Mouse (Mus musculus): ENCODE results near the gene Ppp2ca. TPM values are rescaled to one million over a fixed set of nuclear protein-coding genes. Genes with fewer than 3 reads are reported as not detected.
A peak's percentile ranks its signal among the peaks of the same experiment; 100 is the strongest.
"Not testable (repeated sequence)": the region's sequence is repeated elsewhere in the genome, so short reads cannot be mapped to it uniquely, and the experiment has no call there.

Ppp2ca gene
- polyA plus RNA-seq, 1 experiment from 2014 or later, result 78.4 TPM

DNA sequence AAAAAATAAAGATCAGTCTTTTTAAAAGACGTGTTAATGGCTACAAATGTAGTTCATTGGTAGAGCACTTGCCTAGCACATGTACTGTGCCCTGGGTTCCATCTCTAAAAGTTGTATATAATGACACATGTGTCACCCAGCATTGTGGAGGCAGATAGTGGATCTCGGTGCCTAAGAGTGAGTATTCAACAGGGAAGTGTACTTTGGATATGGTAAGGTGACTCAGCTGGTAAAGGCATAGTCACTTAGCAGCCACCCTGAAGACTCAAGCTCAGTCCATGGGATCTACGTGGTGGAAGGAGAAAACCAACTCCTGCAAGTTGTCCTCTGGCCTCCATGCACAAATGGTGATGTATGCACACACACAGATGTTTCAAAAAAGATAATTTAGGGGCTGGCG lies 26.0 kb downstream of the Ppp2ca start:
- H3K4me1 ChIP-seq, result no peaks in the 10 kb centered on the region
- peaks cover 6% of the 10 kb centered on the region; the same call in 1 of the 2 replicates for H3K9me3 ChIP-seq
- no peak overlapping the region for H3K4me2 ChIP-seq (replicated peaks)
- peaks cover 67% of the 10 kb centered on the region for H3K36me3 ChIP-seq
- no peak for ATAC-seq (ENCODE audit: low FRiP score, low read depth)
- WGBS, result 90% methylated on average over 4 of the region's 4 CpGs
- H3K9ac ChIP-seq, result no peak overlapping the region
- no peaks in the 10 kb centered on the region for H3K27me3 ChIP-seq
- no peak overlapping the region for H3K4me3 ChIP-seq
- H3K27ac ChIP-seq, result no peak overlapping the region

GRCm38 (mm10) chr11:52127169-52127568 lies 28.7 kb downstream of the Ppp2ca start:
- ATAC-seq (ENCODE audit: low FRiP score, low read depth), result no peak
- 69% methylated on average over 3 of the region's 3 CpGs for WGBS
- no peaks in the 10 kb centered on the region for H3K4me1 ChIP-seq
- H3K27me3 ChIP-seq, result no peaks in the 10 kb centered on the region
- peaks cover 41% of the 10 kb centered on the region for H3K36me3 ChIP-seq
- H3K4me2 ChIP-seq (replicated peaks), result no peak overlapping the region
- no peaks in the 10 kb centered on the region for H3K9me3 ChIP-seq
- no peak overlapping the region for H3K4me3 ChIP-seq
- no peak overlapping the region for H3K9ac ChIP-seq
- no peak overlapping the region for H3K27ac ChIP-seq

- H3K4me2 ChIP-seq (replicated peaks), result no peak overlapping the region
- H3K27ac ChIP-seq, result no peak overlapping the region
- H3K9ac ChIP-seq, result no peak overlapping the region
- no peaks in the 10 kb centered on the region for H3K27me3 ChIP-seq
- no peak overlapping the region for H3K4me3 ChIP-seq
- 71% methylated on average over 5 of the region's 5 CpGs for WGBS
- no peaks in the 10 kb centered on the region; the same call in 1 of the 2 replicates for H3K9me3 ChIP-seq
- peaks cover 36% of the 10 kb centered on the region for H3K36me3 ChIP-seq
- ATAC-seq (ENCODE audit: low FRiP score, low read depth), result no peak
- H3K4me1 ChIP-seq, result no peaks in the 10 kb centered on the region
These were observed 29.3 kb downstream of the Ppp2ca start for GRCm38 (mm10) chr11:52127760-52128159.

GRCm38 (mm10) chr11:52128316-52129061 lies 30.0 kb downstream of the Ppp2ca start:
- ATAC-seq (ENCODE audit: low FRiP score, low read depth), result no peak
- Histone ChIP-seq H3K4me2 (replicated peaks) (no peak overlapping the region), H3K27me3 (no peaks in the 10 kb centered on the region), H3K4me3 (no peak overlapping the region), H3K36me3 (peaks cover 29% of the 10 kb centered on the region), H3K4me1 (no peaks in the 10 kb centered on the region), H3K27ac (0 out of 2 replicates have a peak overlapping the region, but pooled peaks have one; percentile 15), H3K9me3 (no peaks in the 10 kb centered on the region; the same call in 1 of the 2 replicates), H3K9ac (no peak overlapping the region)
- WGBS, result 71% methylated on average over 5 of the region's 5 CpGs

DNA sequence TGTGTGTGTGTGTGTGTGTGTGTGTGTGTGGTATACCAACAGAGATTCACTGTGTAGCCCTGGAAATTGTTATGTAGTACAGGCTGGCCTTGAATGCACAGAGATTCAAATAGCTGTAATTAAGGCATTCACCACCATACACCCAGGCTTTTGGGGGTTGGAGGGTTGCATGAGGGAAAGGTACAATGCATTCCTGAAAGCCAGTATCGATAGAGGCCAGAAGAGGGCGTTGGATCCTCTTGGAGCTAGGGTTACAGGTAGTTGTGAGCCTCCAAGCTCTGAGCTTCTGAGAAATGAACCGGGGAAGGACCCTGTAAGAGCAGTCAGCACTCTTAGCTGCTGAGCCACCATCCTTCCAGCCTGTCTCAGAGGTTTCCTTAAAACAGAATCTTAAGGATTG lies 30.7 kb downstream of the Ppp2ca start:
- peak overlapping the region; percentile 15; the same call in 1 of the 2 replicates for H3K27ac ChIP-seq
- no peak for ATAC-seq (ENCODE audit: low FRiP score, low read depth)
- no peaks in the 10 kb centered on the region for H3K27me3 ChIP-seq
- H3K9ac ChIP-seq, result no peak overlapping the region
- peaks cover 24% of the 10 kb centered on the region for H3K36me3 ChIP-seq
- no peak overlapping the region for H3K4me2 ChIP-seq (replicated peaks)
- no peak overlapping the region for H3K4me3 ChIP-seq
- H3K4me1 ChIP-seq, result no peaks in the 10 kb centered on the region
- H3K9me3 ChIP-seq, result peaks cover 2% of the 10 kb centered on the region; the same call in 1 of the 2 replicates
- 22% methylated on average over 3 of the region's 3 CpGs for WGBS

DNA sequence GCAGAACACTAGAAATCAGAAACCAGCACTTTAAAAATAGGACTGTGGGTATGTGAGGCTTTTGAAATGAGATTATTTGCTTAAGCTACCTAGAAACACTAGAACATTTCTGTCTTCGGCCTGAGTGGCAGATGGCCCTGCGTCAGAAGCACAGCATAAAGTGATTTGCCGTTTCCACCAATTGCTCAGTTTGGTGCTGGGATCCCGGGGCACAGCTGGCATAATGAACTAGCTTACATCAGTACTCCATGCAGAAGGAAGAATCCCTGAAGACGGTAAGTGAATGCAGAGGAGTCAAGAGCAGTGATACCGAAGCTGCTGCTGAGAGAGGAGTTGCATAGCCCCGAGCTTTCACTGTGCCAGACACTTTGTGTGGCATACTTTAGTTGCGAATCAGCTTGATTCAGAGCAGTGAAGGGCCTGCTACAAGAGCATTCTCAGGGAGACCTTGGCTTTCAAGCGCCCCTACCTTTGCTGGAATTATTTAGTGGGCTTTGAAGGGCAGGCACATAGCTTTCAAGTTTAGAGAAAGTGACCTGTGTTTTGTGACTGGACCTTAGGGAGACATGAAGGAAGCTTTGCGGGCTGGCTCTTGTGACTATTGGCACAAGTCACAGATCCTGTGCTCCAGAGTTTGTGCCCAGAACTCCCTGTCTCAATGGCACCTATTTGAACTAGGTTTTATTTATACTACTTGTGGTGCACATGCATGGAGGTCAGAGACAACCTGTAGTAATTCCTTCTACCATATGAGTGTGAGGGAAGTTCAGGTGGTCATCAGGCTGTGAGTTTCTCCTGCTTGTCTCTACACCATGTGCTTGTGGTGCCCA lies 31.4 kb downstream of the Ppp2ca start:
- no peaks in the 10 kb centered on the region for H3K27me3 ChIP-seq
- H3K27ac ChIP-seq, result peak overlapping the region; percentile 28; the same call in 1 of the 2 replicates
- peaks cover 17% of the 10 kb centered on the region for H3K36me3 ChIP-seq
- no peaks in the 10 kb centered on the region for H3K4me1 ChIP-seq
- ATAC-seq (ENCODE audit: low FRiP score, low read depth), result no peak
- WGBS, result 75% methylated on average over 10 of the region's 10 CpGs
- H3K9me3 ChIP-seq, result peaks cover 3% of the 10 kb centered on the region; the same call in 1 of the 2 replicates
- no peak overlapping the region for H3K9ac ChIP-seq
- no peak overlapping the region for H3K4me3 ChIP-seq
- no peak overlapping the region for H3K4me2 ChIP-seq (replicated peaks)

DNA sequence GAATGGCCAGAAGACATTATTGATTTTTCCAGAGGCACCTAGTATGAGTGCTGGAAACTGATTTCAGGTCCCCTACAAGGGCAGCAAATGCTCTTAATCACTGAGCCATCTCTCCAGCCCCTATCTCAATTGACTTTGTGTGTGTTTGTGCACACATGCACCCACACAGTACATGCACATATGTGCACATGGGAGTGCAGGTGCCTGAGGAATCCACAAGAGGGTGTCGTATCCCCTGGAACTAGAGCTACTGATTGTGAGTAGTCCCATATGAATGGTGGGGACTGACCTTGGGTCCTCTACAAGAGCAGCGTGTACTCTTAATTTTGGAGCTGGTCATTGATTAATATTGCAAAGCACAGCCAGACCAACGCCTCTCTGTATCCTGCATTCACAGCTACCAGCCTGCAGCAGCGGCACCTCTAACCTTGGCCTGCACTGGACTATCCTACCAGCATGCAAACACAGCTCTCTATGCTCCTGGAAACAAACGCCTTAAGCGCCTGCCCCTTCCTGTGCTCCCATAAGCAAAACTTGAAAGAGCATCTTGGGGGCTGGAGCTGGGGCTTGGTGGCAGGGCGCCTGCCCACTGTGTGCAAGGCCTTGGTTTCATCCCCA lies 32.1 kb downstream of the Ppp2ca start:
- Histone ChIP-seq H3K27me3 (no peaks in the 10 kb centered on the region), H3K36me3 (peaks cover 10% of the 10 kb centered on the region), H3K4me3 (no peak overlapping the region), H3K27ac (no peak overlapping the region), H3K4me2 (replicated peaks) (no peak overlapping the region), H3K9me3 (peaks cover 10% of the 10 kb centered on the region), H3K4me1 (no peaks in the 10 kb centered on the region), H3K9ac (no peak overlapping the region)
- WGBS, result 85% methylated on average over 7 of the region's 7 CpGs
- no peak for ATAC-seq (ENCODE audit: low FRiP score, low read depth)

DNA sequence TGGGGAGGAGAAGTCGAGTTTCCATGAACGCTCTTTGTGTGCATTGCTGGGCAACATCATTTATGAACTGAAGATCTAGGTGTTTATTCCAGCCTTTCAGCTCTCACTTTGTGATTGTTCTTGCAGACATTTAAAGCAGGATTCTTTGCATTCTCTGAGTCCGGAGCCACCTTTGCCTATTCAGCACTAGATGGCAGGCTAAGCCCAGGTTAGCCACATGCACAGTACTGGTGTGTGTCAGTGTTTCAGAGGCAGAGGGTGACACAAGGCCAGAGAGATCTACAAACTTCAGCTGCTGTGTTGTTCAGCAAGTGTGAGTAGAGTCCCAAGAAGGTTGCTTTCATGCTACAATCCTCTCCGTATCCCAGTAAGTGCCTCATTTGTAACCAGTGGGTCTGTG lies 45.2 kb downstream of the Ppp2ca start:
- H3K36me3 ChIP-seq; H3K4me2 ChIP-seq (replicated peaks); H3K27me3 ChIP-seq; H3K4me1 ChIP-seq; H3K4me3 ChIP-seq; H3K9me3 ChIP-seq; H3K27ac ChIP-seq; H3K9ac ChIP-seq: not testable (repeated sequence)
- 39% methylated on average over 4 of the region's 4 CpGs for WGBS
- ATAC-seq (ENCODE audit: low FRiP score, low read depth), result peak; percentile 78; the same call in 1 of the 2 replicates

GRCm38 (mm10) chr11:52145428-52145827 lies 46.9 kb downstream of the Ppp2ca start, which contains the start of gene Olfr1373:
TSS of gene Olfr1373 (minus strand) at chr11:52145528.
- not testable (repeated sequence) for H3K4me3 ChIP-seq; H3K9ac ChIP-seq; H3K4me2 ChIP-seq (replicated peaks); H3K36me3 ChIP-seq; H3K27me3 ChIP-seq; H3K4me1 ChIP-seq; H3K27ac ChIP-seq; ATAC-seq (ENCODE audit: low FRiP score, low read depth); H3K9me3 ChIP-seq
- 67% methylated on average over 1 of the region's 1 CpGs for WGBS

DNA sequence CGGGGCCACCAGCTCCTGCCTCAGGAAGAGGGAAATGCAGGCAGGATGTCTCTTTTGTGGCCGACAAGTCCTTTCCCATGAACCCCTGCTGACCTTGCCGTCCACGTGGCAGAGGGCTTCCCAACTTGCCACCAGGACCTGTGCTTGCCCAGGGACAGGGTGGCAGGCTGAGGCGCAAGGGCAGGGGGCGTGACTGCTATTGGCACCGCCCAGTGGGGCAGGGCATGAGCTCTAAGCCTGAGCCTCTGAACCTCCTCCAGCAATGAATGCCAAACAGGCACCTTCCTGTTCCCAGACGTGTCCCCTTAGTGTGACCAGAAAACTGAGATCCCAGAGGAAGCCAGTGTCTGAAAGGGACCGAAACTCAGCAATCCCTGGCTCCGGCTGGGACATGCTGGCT lies 65.4 kb downstream of the Ppp2ca start:
- H3K4me3 ChIP-seq, result no peak overlapping the region
- no peak for ATAC-seq (ENCODE audit: low FRiP score, low read depth)
- H3K4me1 ChIP-seq, result 0 out of 2 replicates have a peak, but pooled peaks cover 3% of the 10 kb centered on the region
- H3K27ac ChIP-seq, result no peak overlapping the region
- H3K9me3 ChIP-seq, result no peaks in the 10 kb centered on the region
- H3K27me3 ChIP-seq, result peaks cover 44% of the 10 kb centered on the region
- H3K9ac ChIP-seq, result no peak overlapping the region
- no peaks in the 10 kb centered on the region for H3K36me3 ChIP-seq
- WGBS, result 34% methylated on average over 10 of the region's 10 CpGs
- H3K4me2 ChIP-seq (replicated peaks), result no peak overlapping the region

DNA sequence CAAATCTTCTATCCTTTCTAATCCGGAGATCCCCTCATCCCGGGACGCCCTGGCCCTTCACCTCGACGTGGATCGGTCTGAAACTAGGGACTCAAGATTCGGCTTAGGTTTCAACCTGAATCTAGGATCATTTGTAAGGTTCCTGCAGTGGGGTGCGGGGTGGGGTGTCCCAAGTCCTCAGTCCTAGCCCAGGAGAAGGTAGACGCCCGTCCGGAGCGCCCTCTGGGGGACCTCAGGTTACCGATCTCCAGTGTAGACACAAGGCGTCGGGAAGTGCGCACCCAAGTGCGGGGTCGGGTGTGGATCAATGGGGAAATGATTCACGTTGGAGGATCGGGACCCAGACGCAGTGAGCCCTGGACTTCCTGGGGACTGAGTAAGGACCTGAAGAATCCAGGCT lies 68.6 kb downstream of the Ppp2ca start:
- WGBS, result under 1% methylated on average over 21 of the region's 21 CpGs
- Histone ChIP-seq H3K9me3 (no peaks in the 10 kb centered on the region), H3K4me3 (peak overlapping the region; percentile 48), H3K4me1 (0 out of 2 replicates have a peak, but pooled peaks cover 3% of the 10 kb centered on the region), H3K4me2 (replicated peaks) (peak overlapping the region; percentile 70), H3K27me3 (peaks cover 68% of the 10 kb centered on the region), H3K27ac (no peak overlapping the region), H3K36me3 (no peaks in the 10 kb centered on the region), H3K9ac (no peak overlapping the region)
- ATAC-seq (ENCODE audit: low FRiP score, low read depth), result no peak

- peaks cover 73% of the 10 kb centered on the region for H3K27me3 ChIP-seq
- not testable (repeated sequence) for H3K9me3 ChIP-seq, H3K27ac ChIP-seq, H3K4me1 ChIP-seq, H3K36me3 ChIP-seq
- WGBS, result 0% methylated on average over 15 of the region's 42 CpGs
- peak overlapping the region; percentile 70 for H3K4me2 ChIP-seq (replicated peaks)
- H3K4me3 ChIP-seq, result peak overlapping the region; percentile 48
- peak overlapping the region; percentile 50 for H3K9ac ChIP-seq
- ATAC-seq (ENCODE audit: low FRiP score, low read depth), result peak; percentile 69; the same call in 1 of the 2 replicates
These were observed 69.4 kb downstream of the Ppp2ca start for GRCm38 (mm10) chr11:52167901-52168302.
